In genomic region chr4:130668991-130669390, GRCm38 (mm10) we compare ENCODE assay signal across 10 mouse cellular contexts. TPM values are rescaled to one million over a fixed set of nuclear protein-coding genes. Genes with fewer than 3 reads are reported as not detected.
DNase-seq lines count a peak whose midpoint lies in the region; ATAC-seq and TF ChIP-seq lines count a peak whose summit lies in the region.
"Had no signal": no experiment of that assay in that cellular context is flagged by ENCODE, and none has a peak within 500 bp of the region (broad histone marks: within the 10 kb centered on the region; RNA-seq: fewer than 3 reads in every experiment).

No protein-coding gene starts in this region.

- 0 out of 2 replicates have a peak overlapping the region, but pooled peaks have one; percentile 32 for H3K9ac ChIP-seq in forebrain, embryonic 14.5 days (ENCODE audit: low read length)
- no peak overlapping the region for H3K9ac ChIP-seq in forebrain, postnatal 0 days
- no peak overlapping the region for H3K9ac ChIP-seq in hindbrain, postnatal 0 days (replicated peaks; ENCODE audit: low read length)

- H3K4me2 ChIP-seq in forebrain, embryonic 14.5 days (ENCODE audit: low read length): peak overlapping the region; percentile 7; the same call in 1 of the 2 replicates
- no peak overlapping the region for H3K4me2 ChIP-seq in forebrain, postnatal 0 days (ENCODE audit: low read depth)
- 0 out of 2 replicates have a peak overlapping the region, but pooled peaks have one; percentile 0 for H3K4me2 ChIP-seq in hindbrain, postnatal 0 days (ENCODE audit: low read depth, low read length)

- no peak for ATAC-seq in forebrain, embryonic 14.5 days
- ATAC-seq in forebrain, postnatal 0 days: no peak
- ATAC-seq in hindbrain, postnatal 0 days: no peak
- ATAC-seq in neutrophil, adult 5-6 weeks (ENCODE audit: extremely low read depth, insufficient number of reproducible peaks, low FRiP score, poor library complexity, severe bottlenecking): peak; percentile 74; the same call in 1 of the 2 replicates

- no peak overlapping the region for H3K4me3 ChIP-seq in forebrain, embryonic 14.5 days (ENCODE audit: low read depth, low read length)
- H3K4me3 ChIP-seq in forebrain, postnatal 0 days (ENCODE audit: low read depth, low read length): no peak overlapping the region
- H3K4me3 ChIP-seq in lung, adult 2 months (replicated peaks; ENCODE audit: extremely low read depth, low read depth, low read length): no peak overlapping the region
- H3K4me3 ChIP-seq in hindbrain, postnatal 0 days (ENCODE audit: low read length): no peak overlapping the region

- 72% methylated on average over 7 of the region's 7 CpGs for WGBS in forebrain, embryonic 14.5 days
- 62% methylated on average over 7 of the region's 7 CpGs for WGBS in forebrain, postnatal 0 days
- WGBS in lung, adult 2 months: 24% methylated on average over 7 of the region's 7 CpGs
- WGBS in hindbrain, postnatal 0 days: 44% methylated on average over 7 of the region's 7 CpGs

- no peaks in the 10 kb centered on the region for H3K9me3 ChIP-seq in forebrain, embryonic 14.5 days (replicated peaks; ENCODE audit: control insufficient read depth, low read length)
- H3K9me3 ChIP-seq in forebrain, postnatal 0 days (ENCODE audit: low read length): no peaks in the 10 kb centered on the region
- no peaks in the 10 kb centered on the region for H3K9me3 ChIP-seq in hindbrain, postnatal 0 days (ENCODE audit: low read length)

- TF ChIP-seq CTCF in forebrain, postnatal 0 days (IDR thresholded peaks at IDR 0.05; ENCODE audit: low read depth): no peak
- TF ChIP-seq CTCF in lung, adult 2 months (IDR thresholded peaks at IDR 0.05; ENCODE audit: insufficient read depth, low read length): no peak
- TF ChIP-seq CTCF in hindbrain, postnatal 0 days (IDR thresholded peaks at IDR 0.05; ENCODE audit: low read depth): no peak

- DNase-seq in forebrain, embryonic 14.5 days (ENCODE audit: low spot score): no peak
- no peak for DNase-seq in forebrain, postnatal 0 days
- peak; percentile 15 for DNase-seq in lung, postnatal 36 days
- no peak for DNase-seq in lung, adult 2 months
- DNase-seq in hindbrain, postnatal 0 days (ENCODE audit: low spot score): no peak
- DNase-seq in left cerebral cortex, postnatal 14 days (ENCODE audit: low spot score in 2 of 2): no peak
- no peak for DNase-seq in thymus, postnatal 14 days
- DNase-seq: adrenal gland, adult 8-10 months; cerebellum, postnatal 10 days had no signal

- no peak overlapping the region for H3K27ac ChIP-seq in forebrain, embryonic 14.5 days (ENCODE audit: low read depth, low read length)
- H3K27ac ChIP-seq in forebrain, postnatal 0 days (ENCODE audit: low read depth, low read length): no peak overlapping the region
- H3K27ac ChIP-seq in hindbrain, postnatal 0 days: no peak overlapping the region

- intact Hi-C loops in left cerebral cortex, postnatal 14 days (cut with DNase I): no loop called here

- H3K36me3 ChIP-seq in forebrain, embryonic 14.5 days (ENCODE audit: control insufficient read depth, insufficient read depth, low read length): peaks cover 47% of the 10 kb centered on the region
- peaks cover 22% of the 10 kb centered on the region for H3K36me3 ChIP-seq in forebrain, postnatal 0 days (ENCODE audit: insufficient read depth)
- H3K36me3 ChIP-seq in hindbrain, postnatal 0 days (ENCODE audit: insufficient read depth, low read length): peaks cover 15% of the 10 kb centered on the region; the same call in 1 of the 2 replicates

- no peaks in the 10 kb centered on the region for H3K27me3 ChIP-seq in forebrain, embryonic 14.5 days (replicated peaks; ENCODE audit: control insufficient read depth, insufficient read depth, low read length)
- H3K27me3 ChIP-seq in forebrain, postnatal 0 days (ENCODE audit: insufficient read depth, low read length): no peaks in the 10 kb centered on the region
- H3K27me3 ChIP-seq in hindbrain, postnatal 0 days (ENCODE audit: insufficient read depth, low read length): no peaks in the 10 kb centered on the region

- TF ChIP-seq POLR2A in lung, adult 2 months (IDR thresholded peaks at IDR 0.05; ENCODE audit: borderline replicate concordance, extremely low read depth, low read depth, low read length): no peak

- peaks cover 20% of the 10 kb centered on the region for H3K4me1 ChIP-seq in forebrain, embryonic 14.5 days (ENCODE audit: control insufficient read depth, insufficient read depth, low read length)
- peaks cover 24% of the 10 kb centered on the region for H3K4me1 ChIP-seq in forebrain, postnatal 0 days (ENCODE audit: insufficient read depth)
- H3K4me1 ChIP-seq in lung, adult 2 months (ENCODE audit: control insufficient read depth, insufficient read depth, low read length): peaks cover 25% of the 10 kb centered on the region
- H3K4me1 ChIP-seq in hindbrain, postnatal 0 days (ENCODE audit: insufficient read depth, low read length): peaks cover 13% of the 10 kb centered on the region

RNA-seq across cellular contexts. Expression of gene Pum1, which starts 5.9 kb away (rescaled TPM):
- 91.6 and 116 TPM in 2 replicates for polyA plus RNA-seq in forebrain, embryonic 14.5 days (2014; fragmentation: Nextera tagmentation; extraction: Ambion mirVana)
- 76.9 and 84.6 TPM in 2 replicates for total RNA-seq in forebrain, postnatal 0 days (2014; rRNA removed)
- 59.8 and 85.6 TPM in 2 replicates for polyA plus RNA-seq in forebrain, postnatal 0 days (2015; fragmentation: Nextera tagmentation; extraction: Ambion mirVana)
- polyA plus RNA-seq in lung, adult 2 months (2012; rRNA removed): 54.7 and 57.0 TPM in 2 replicates
- 78.0 and 84.4 TPM in 2 replicates for total RNA-seq in hindbrain, postnatal 0 days (2014; rRNA removed)
- 61.9 and 64.9 TPM in 2 replicates for polyA plus RNA-seq in hindbrain, postnatal 0 days (2015; fragmentation: Nextera tagmentation; extraction: Ambion mirVana)
- total RNA-seq in neutrophil, adult 5-6 weeks (2017): 69.7 and 70.6 TPM in 2 replicates
- 100 to 1,000 TPM; 111 TPM for total RNA-seq in left cerebral cortex, postnatal 14 days (2021)
